Mouse (Mus musculus) left cerebral cortex, adult 8-10 months (tissue): ENCODE data around the gene Sparcl1. TPM values are rescaled to one million over a fixed set of nuclear protein-coding genes. Genes with fewer than 3 reads are reported as not detected.

Experiments
- DNase-seq, 2 experiments: peaks; one replicate each; pipeline ENCODE4 v3.0.0; 2022; ENCODE audit warnings: low spot score in 2 of 2
- total RNA-seq, 4 experiments: library from RNA; stranded (reverse); gene quantifications; 2 replicates each; pipeline ENCODE4 v1.2.4; 2022

The Sparcl1 gene
- total RNA-seq, result 1,000 to 10,000 TPM; 1,561 to 1,708 (median 1,583) TPM

DNA sequence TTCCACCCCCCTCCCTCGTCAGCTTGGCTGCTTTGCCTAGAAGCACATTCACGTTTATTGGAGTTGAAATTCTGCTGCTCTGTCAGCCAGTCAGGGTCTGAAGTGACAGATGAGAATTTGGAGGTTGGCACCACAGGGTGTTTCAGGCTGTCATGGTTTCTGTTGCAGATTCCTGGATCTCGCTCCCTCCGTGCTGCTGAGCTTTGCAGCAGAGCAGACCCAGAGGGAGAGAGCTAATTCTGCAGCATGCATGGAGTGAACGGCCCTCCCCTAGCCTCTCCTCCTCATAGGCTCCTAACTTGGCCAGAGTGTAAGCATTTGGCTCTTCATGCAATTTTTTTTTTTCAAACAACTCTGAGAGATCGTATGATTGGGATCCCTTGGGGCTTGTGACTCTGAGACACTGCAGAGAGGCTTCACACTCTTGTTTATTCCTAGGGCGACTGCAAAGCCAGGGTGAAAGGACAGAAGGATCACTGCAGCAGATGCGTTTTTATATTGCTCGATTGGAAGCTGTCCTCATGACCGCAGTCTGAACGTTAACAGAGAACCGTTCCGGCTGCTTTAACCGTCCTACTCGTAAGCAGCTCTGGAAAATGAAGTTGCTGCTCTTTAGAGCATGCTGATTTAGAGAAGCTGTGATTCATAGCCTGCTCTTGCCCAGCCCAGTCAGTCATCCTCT lies at the start of gene Sparcl1:
Gene Sparcl1 (minus strand): TSS at position 243 of the 682 bp plus-strand sequence.
- peak; percentile 54 to 64 for DNase-seq

DNA sequence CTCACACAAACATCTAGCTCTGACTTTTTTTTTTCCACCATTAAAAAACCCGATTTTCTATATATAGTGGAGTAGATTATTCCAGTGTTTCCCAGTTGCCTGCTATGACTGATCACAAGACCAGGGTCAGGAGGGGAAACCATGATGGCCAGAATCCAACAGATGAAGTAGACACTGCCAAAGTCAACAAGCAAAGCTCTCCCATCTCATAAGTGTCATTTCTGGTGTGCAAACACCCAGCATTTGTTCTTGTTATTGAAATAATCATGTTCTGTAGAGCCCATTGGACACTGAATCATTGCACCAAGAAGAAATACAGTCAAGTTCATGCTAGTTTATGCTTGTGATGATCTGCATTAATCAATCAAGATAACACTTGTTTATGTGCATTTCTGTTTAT lies 47.9 kb upstream of the Sparcl1 start:
- no peak for DNase-seq

DNA sequence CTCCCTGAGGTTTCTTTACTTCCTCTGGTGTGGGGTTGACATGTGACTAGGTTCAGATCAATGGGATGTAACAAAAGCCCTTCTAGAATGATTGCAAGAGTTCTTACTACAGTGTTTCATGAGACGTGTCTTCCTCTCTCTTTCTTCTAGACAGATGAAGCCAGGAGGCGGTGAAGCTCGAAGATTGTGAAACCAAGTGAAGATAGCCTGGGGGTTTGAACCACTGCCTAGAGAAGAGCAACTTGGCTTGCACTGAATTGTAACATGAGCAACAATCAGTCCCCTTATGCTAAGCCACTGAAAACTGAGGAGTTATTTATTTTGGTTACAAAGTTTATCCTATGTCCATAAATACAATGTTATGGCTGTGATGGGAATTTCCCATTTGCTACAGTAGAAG lies 47.0 kb upstream of the Sparcl1 start:
- no peak for DNase-seq

DNA sequence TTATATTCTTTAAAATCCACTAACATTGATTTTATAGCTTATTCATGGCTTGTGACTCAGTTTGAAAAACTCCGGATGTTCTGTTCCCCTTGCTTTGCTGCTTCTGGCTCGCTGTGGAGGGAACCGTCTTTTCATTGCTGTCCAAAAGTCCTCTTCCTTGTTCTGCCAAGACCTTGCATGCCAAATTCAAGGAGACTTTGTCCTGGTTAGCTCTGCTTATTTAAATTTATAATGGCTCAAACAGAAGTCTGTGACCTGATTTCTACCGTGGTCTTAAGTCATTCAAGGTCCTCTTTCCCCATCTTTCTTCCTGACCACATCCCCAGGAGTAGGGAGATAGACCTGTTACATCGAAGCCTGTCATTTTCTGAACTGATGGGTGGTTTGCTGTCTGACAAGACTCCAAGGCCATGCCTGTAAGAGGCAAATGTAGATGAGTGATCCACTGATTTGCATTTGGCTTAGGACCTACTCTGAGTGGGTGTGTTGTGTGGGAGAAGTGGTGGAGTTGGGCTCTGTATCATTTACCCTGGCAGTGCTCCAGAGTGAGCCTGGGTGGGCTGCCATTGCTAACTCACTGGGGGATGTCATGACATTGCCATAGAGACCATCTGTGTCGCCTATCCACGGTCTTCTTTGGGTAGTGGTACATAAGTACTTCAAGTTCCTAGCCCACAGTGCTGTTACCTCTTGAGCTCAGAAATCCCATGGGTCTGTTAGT lies 45.0 kb upstream of the Sparcl1 start:
- DNase-seq, result peak; percentile 23 to 43

DNA sequence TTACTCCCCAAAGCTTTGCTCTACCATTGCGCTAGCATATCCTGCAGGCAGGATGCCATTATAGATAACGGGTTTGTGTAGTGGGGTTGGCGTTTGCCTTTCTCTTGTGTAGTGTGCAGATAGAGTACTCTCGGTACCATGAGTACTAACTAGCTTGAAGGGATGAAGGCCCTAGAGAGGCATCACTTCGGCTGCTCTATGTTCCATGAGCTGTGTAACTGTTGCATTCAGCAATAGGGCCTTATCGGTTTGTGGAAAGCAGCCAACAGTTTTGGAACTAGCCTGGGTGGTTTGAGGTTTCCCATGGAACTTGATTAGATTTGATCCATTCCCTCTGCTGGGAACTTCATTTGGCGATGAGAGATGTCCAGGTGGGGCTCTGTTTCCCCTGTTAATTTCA lies 44.2 kb upstream of the Sparcl1 start:
- DNase-seq, result no peak

DNA sequence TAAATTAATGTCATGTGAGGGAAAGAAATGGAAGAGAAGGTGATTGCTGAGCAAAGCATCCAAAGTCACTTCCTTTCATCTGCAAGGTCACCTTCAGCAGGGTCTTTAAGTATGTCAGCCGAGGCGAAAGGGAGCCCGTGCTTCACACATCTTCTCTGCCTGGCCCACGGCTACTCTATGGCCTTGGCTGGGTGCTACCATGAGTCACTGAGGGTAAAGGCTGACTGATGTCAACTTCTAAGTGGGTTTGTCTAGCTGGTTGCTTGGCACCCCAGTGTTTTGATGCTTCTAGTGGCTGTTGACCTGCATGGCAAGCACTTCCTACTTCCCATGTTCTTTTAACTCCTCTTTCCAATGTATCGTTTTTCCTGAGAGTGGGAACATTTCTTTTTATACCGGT lies 36.7 kb upstream of the Sparcl1 start:
- no peak for DNase-seq

DNA sequence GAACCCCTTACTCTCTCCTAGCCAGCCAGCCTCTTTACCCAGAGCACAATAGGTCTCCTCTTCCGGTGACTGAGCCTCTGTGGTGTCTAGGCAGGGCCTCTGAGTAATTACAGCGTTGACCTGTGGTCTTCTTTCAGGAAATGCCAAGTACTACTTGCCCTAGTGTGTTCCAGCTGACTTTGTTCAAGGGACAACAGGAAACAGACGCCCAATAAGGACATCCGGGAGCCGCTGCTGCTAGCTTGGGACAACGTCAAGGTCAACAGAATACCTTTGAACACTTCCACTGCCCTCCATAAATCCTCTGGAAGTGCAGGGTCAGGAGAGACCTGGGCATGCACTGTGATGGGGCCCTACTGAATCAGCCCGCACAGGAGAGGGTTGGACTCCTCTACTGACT lies 35.8 kb upstream of the Sparcl1 start:
- no peak for DNase-seq

DNA sequence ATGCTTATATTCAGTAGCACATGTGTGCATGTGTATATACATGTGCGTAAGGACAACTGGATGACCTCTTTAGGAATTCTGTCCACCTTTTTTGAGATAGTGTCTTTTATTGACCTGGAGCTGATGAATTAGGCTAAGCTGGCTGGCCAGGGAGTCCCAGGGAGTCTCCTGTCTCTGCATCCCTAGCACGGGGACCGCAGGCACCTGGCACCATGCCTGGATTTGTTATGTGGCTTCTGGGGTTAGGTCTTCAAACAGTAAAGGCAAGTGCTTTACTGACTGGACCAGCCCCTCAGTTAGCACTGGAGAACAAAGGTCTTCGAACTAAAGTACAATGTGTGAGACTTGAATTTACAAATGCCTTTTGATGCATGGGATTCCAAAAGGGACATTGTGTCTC lies 30.5 kb upstream of the Sparcl1 start:
- DNase-seq, result no peak

DNA sequence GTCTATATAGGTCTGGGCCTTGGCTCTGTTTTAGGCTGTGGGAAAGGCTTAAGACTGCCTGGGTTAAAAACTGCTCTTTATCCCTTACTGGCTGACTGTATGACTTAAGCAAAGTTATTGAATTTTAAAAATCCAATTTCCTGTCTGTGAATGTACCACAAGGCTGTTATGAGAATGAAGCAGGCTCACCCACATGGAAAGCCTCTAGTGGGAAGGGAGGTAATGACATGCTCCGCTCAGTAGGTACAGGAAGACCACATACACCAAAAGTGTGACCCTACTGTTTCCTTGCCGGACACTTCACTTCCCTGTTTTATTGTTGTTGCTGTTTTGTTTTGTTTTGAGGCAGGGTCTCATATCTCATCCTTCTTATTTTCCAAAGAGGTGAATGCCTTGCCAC lies 27.5 kb upstream of the Sparcl1 start:
- DNase-seq, result no peak

DNA sequence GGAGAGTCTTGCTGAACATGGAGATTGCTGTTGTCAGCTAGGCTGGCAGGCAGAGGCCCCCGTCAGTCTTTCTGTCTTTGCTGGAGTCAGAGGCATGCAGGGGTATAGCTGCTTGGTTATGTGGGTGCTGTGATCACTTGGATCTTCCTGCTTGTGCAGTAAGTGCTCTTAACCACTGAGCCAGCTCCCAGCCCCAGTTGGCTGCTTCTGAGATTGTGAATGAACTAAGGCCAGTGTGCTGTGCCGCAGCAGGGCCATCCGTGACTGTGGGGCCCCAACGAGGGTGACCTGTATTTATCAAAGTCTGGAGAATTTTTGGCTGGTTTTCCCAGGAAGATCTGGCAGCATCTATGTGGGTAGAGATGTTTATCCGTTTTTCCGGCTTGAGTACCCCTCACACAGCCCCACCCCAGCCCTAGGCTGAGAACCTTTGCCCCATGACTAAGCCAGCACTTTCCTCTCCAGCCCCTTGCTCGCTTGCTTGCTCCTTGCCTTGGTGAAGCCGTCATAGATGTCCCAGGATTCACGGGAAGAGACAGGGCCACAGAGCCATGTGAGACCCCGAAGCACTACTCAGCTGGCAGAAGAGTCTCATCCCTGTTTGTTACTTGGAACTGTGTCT lies 24.5 kb upstream of the Sparcl1 start:
- no peak for DNase-seq

DNA sequence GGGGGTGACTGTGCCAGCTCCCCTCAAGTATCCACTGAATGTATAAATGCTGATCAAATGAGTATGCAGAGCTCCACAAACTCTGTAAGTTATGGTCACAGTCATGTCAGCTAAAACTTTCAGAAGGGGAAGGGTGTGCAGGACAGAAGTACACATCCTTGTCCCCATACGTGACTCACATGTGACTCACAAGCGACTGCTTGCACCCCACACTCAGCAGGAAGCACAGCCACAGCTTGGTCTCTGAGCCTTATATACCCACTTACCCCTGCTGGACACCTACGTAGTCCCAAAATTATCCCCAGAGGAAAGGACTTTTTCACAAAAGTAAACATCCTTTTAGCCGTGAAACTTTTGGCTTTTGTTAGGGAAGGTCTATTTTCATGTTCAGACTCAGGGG lies 20.2 kb upstream of the Sparcl1 start:
- peak in 1 of 2 experiments; percentile 30 for DNase-seq

DNA sequence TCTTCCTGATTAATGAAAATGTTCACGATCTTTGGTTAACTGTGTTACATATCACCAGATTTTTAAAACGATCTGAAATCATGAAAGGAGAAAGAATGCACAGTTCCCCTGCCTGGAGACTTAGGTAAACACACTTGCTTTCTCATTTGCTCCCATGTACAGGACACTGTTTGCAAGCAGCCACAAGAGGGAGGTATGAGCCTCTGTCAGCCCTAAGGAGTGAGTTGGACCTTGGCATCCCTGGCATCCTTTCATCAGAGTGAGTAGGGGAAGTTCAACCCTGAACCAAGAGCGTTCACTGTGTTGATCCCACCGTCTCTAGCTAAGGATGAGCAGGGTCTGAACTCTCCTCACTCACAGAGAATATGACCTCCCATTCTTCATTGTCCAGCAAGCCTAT lies 18.0 kb upstream of the Sparcl1 start:
- DNase-seq, result no peak

DNA sequence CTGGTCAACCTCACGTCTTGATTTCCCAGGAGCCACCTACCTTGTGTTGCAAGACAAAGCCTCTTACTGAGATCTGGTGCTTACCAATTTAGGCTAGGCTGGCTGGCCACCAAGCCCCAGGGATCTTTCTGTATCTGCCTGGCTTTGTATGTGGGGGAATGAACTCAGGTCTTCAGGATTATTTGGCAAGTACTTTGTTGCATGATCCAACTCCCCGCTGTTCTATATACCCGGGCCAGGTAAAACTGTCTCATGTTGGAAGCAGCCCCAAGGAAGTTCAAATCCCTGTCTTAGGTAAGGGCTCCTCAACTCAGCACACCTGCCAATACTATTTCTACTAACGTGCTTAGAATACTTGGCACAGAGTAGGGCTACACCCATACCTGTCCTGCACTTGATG lies 17.4 kb upstream of the Sparcl1 start:
- DNase-seq, result no peak

DNA sequence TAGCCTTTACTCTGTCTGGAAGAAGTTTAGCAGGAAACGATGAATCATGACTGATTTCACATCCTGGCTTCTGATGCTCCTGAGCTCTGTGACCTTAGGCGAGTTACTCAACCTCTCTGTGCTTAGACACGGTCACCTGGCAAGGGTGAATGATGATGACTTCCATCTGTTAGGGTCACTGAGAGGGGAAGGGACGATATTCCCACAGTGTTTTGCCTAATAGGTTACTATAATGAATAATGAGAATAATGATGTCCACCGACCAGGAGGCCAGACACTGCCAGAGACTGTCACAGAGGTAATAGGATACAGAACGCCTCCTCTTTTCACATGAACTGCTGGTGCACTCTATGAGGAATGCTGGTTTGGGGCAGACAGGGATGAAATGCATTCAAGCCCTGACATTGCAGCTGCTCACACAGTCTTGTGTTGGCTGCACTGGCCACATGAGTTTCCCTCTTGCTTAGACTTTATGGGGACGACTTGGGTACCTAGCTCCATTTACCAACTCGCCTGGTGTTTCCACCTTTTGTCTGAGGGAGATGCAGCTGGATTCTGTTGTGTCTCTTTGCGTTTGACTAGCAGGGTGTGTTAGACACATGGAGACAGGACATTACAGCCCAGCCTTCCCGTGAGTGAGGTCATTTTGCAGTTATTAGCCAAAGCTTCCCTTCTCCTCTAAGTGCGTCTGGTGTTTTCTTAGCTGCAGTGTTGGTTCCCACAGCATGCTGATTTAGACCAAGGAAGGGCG lies 14.9 kb upstream of the Sparcl1 start:
- DNase-seq, result no peak

DNA sequence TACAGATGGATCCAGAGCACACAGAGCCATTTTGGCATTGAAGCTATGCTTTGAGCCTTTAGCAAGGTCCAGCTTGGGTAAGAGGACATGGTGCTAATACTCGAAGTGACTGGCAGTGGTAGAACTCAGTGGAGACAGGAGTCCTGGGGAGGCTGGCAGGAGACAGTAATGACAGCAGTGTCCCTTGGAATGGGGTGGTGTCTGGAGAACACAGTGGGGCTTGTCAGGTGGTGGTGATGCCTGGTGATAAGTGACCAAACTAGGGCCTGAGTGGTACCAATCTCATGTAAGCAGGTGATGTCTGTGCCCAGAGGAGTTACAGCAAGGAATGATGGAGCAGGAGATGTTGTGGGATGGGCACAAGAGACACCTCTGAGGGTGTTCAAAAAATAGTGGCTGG lies 13.8 kb upstream of the Sparcl1 start:
- no peak for DNase-seq

DNA sequence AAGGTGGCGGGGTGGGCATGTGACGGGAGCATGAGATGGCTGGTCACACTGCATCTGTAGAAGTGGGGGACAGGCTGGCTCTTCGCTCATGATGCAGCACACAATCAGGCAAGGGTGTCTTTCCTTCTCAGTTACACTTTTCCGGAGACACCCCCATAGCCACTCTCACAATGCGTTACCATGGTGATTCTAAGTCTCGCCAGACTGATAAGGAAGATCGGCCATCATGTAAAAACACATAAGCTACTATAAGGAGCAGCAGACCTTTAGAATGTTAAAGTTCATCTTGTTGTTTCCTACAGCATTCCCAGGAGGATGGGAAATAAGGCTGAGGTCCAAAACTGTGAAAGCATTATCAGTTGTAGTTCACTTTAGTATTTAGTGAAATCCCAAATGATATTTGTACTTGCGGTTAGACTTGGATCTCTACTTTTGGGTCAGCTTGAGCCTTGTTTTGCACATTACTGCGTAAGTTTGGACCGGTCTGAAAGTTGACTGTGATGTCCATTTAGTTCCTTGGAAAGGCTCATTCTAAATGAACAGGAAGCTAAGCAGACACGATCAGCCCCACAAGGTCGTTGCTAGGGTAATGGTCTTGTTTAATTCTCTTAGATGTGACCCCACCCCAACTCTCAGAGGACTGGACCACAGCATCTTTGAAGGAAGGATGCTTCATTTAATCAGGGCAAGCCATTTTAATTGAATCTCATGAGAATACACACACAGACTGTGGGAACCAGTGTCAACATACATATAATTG lies 13.2 kb upstream of the Sparcl1 start:
- DNase-seq, result peak in 1 of 2 experiments; percentile 36

DNA sequence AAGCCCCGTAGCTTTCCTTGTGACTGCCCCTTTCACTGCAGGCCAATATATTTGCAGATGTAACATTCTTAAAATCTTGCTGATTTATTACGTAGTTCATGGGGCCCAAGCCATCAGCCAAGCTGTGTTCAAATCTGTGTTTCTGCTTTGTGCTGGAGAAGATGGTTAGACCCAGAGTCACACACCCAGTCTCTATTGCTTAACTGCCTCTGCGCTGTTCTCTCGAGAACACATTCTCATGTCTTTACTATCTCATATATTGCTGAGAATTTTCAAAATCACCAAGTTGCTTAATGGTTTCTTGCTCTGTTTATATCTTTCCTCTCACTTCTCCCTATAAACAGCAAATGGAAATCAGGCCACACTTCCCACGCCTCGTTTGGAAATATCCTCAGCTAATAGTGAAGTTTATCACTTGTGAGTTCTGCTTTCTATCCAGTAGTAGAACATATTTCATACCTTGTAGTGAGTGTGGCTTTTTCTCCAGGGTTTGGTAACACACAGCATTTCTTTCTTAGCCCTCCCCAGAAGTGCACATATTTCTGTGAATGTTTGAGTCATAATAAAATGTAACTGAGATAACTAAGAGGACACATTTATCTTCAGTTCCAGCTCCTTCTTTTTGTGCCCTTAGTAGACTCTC lies 10.6 kb upstream of the Sparcl1 start:
- DNase-seq, result no peak

DNA sequence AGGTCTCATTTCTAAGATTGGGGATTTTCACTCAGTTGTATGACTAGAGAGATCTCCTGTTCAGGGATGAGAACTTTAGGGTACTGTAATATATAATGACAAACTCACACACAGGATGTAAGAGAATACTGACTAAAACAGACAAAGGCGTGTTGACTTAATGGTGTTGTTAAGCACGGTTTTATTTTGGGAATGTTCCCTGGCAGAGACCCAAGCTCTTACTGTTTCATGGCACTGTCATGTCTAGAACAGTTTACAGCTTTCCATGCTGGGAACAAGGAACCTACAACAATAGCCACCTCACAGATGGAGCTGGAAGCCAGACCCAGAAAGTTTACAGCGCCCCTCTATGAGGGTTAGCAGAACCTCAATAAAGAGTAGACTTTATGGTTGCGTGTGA lies 2.4 kb upstream of the Sparcl1 start:
- no peak for DNase-seq

DNA sequence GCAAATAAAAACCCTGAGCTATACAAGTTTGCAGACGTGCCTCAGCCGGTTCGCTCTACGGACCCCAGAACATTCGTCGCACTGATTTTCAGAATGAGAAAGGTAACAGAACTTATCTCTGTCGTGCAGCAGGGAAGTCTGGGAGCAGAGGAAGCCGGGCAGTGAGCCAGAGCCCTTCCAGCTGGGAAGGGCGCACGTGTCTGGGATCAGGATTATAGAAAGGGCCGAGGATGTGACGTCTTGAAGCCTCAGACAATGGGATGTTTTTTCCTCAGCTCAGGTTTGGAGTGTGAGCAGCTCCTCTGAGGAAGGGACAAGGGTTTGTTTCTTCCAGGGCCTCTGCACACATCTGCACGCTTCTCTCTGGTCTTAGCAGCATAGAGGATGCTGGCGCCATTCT lies 1.6 kb upstream of the Sparcl1 start:
- DNase-seq, result no peak

DNA sequence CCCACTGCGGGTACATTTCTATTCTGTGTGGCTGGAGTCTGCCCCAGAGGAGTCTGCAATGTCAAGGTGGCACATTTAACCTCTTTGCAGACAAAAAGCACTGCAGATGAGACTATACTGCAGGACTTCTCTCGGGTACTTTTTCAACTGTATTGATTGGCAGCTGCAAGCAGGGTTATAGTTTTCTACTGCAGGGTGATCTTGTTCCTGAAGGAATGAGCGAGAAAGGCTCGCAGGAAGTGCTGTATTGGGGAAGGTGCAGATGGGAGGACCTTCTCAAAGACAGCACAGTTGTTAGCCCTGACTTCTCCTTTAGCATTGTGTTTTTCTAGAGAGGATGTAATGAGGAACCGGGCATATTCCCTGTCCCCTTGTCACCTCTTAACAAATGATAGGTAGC lies 1.0 kb downstream of the Sparcl1 start:
- DNase-seq, result no peak

DNA sequence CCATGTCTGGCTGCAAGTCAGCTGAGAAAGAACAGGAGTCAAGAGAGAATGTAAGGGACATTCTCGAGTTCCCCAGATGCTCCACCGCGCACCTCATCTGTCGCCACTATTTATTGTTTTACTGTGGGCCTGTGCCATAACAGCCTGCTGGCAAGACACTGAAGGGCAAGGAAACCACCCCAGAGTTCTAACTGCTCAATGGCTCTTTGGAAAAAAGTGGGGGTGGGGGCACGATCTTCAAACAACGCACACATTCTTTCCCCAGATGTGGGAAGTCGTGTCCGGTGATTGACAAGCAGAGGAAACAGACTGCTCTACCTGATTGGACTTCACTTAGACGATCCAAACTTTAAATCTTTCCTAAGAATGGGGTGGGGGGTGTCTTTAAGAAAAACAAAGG lies 1.5 kb downstream of the Sparcl1 start:
- DNase-seq, result no peak
